Mouse (Mus musculus) neural tube, embryonic 15.5 days (tissue): ENCODE results near the gene Ap3b1. TPM values are rescaled to one million over a fixed set of nuclear protein-coding genes. Genes with fewer than 3 reads are reported as not detected.
A peak's percentile ranks its signal among the peaks of the same experiment; 100 is the strongest.

ENCODE experiments used
- ATAC-seq: fragments of 200-750 bp; cut with Nextera tagmentation; 2 replicates; pipeline ENCODE4 v1.8.0; 2017; ENCODE audit warnings: mild to moderate bottlenecking, moderate TSS enrichment, moderate library complexity; ENCODE audit not compliant: low FRiP score
- H3K27ac ChIP-seq: fragments of 300-500 bp; sonication (generic); replicated peaks from 2 replicates; pipeline ENCODE4 v1.5.1; 2015; ENCODE audit warnings: mild to moderate bottlenecking, inconsistent platforms
- H3K27me3 ChIP-seq: fragments of 300-500 bp; sonication (generic); replicated peaks from 2 replicates; pipeline ENCODE4 v1.6.1; 2015; ENCODE audit warnings: inconsistent platforms
- H3K36me3 ChIP-seq: fragments of 300-500 bp; sonication (generic); 2 replicates; pipeline ENCODE4 v1.6.1; 2015; ENCODE audit warnings: inconsistent platforms
- H3K4me1 ChIP-seq: fragments of 300-500 bp; sonication (generic); 2 replicates; pipeline ENCODE4 v1.6.1; 2015; ENCODE audit warnings: inconsistent platforms
- H3K4me2 ChIP-seq: fragments of 300-500 bp; sonication (generic); 2 replicates; pipeline ENCODE4 v1.6.1; 2015; ENCODE audit warnings: inconsistent platforms, mild to moderate bottlenecking, moderate library complexity
- H3K4me3 ChIP-seq: fragments of 300-500 bp; sonication (generic); replicated peaks from 2 replicates; pipeline ENCODE4 v1.5.1; 2015; ENCODE audit warnings: mild to moderate bottlenecking, inconsistent platforms
- H3K9ac ChIP-seq: fragments of 300-500 bp; sonication (generic); replicated peaks from 2 replicates; pipeline ENCODE4 v1.6.1; 2015; ENCODE audit warnings: mild to moderate bottlenecking, inconsistent platforms
- H3K9me3 ChIP-seq: fragments of 300-500 bp; sonication (generic); replicated peaks from 2 replicates; pipeline ENCODE4 v1.6.1; 2016; ENCODE audit warnings: inconsistent platforms
- WGBS: fragments of 180-500 bp; shearing (Covaris S2); methylation state at CpG from one replicate; pipeline ENCODE4 v1.1.7; 2015; ENCODE audit warnings: mixed read lengths; 5-methylcytosine and 5-hydroxymethylcytosine counted together
- polyA plus RNA-seq: library from polyadenylated mRNA; unstranded; fragments of >200 nt; fragmentation: Nextera tagmentation; extraction: Ambion mirVana; gene quantifications from 2 replicates; pipeline ENCODE4 v1.2.1, GENCODE M21; 2015

The Ap3b1 gene
- polyA plus RNA-seq, 1 experiment from 2014 or later: 27.1 TPM

DNA sequence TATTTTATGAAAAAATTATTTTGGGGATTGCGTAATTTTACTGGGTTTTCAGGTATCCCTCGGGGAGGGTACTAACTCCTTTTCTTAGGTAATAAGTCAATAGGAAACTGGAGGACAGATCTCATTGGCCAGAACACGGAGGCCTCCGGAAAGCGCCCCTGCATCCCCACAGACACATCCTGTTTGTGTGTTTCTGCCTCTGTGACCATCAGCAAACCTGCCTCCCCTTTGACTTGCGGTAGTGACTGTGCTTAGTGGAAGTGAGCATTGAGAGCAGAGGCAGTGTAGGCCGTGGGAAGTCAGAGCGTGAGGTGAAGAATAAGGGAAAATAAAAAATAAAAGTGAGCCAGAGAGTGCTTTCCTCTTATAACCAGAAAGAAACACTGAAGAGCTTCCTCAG is 41.7 kb downstream of the Ap3b1 start:
- no peak for ATAC-seq
- Histone ChIP-seq H3K27me3 (no peaks in the 10 kb centered on the region), H3K4me1 (peaks cover 9% of the 10 kb centered on the region; the same call in 1 of the 2 replicates), H3K4me3 (no peak overlapping the region), H3K9ac (no peak overlapping the region), H3K36me3 (peaks cover 17% of the 10 kb centered on the region), H3K4me2 (no peak overlapping the region), H3K9me3 (no peaks in the 10 kb centered on the region), H3K27ac (no peak overlapping the region)
- whole genome bisulfite sequencing: 88% methylated on average over 8 of the region's 8 CpGs

DNA sequence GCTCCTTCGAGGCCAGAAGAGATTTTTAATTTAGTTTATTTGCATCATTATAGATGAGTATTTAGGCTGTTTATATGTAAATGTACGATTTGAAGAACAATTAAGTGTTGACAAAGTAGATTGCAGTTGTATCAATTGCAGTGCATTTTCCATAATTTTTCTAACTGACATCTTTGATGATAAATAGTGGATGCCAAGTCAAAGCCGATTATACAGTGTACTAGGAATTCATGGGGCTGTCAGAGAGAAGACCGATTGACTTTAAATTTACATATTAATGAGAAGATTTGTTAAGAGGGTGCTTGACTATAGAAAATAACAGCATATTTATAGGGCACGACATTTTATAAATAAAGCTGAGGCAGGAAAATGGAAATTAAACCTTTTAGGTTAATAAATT is 64.8 kb downstream of the Ap3b1 start:
- Histone ChIP-seq H3K36me3 (no peaks in the 10 kb centered on the region), H3K9ac (no peak overlapping the region), H3K4me1 (no peaks in the 10 kb centered on the region), H3K4me3 (no peak overlapping the region), H3K27me3 (no peaks in the 10 kb centered on the region), H3K4me2 (no peak overlapping the region), H3K9me3 (no peaks in the 10 kb centered on the region), H3K27ac (no peak overlapping the region)
- ATAC-seq: no peak
- 36% methylated on average over 5 of the region's 5 CpGs for WGBS

DNA sequence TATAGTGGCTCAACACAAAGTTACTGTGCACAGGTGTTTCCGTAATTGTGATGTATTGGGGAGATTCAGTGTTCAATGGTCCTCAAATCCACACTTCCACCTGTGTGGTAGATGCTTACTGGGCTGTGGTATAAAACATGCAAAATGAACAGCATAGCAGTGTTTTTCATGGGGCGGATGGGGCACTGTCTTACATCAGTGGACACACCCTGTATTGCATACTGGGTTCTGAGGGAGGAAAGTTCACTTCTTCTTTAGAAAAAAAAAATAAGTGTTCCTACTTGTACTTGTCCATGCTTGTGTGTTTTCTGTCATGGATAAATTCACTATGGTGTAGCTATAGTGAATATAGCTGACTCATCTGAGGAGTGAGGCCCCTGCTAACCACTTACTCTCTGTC is 70.8 kb downstream of the Ap3b1 start:
- no peaks in the 10 kb centered on the region for H3K27me3 ChIP-seq
- no peak overlapping the region for H3K9ac ChIP-seq
- no peak for ATAC-seq
- H3K9me3 ChIP-seq: no peaks in the 10 kb centered on the region
- peaks cover 10% of the 10 kb centered on the region; the same call in 1 of the 2 replicates for H3K36me3 ChIP-seq
- no peaks in the 10 kb centered on the region for H3K4me1 ChIP-seq
- H3K4me2 ChIP-seq: no peak overlapping the region
- WGBS: 95% methylated on average over 2 of the region's 2 CpGs
- no peak overlapping the region for H3K4me3 ChIP-seq
- H3K27ac ChIP-seq: no peak overlapping the region

DNA sequence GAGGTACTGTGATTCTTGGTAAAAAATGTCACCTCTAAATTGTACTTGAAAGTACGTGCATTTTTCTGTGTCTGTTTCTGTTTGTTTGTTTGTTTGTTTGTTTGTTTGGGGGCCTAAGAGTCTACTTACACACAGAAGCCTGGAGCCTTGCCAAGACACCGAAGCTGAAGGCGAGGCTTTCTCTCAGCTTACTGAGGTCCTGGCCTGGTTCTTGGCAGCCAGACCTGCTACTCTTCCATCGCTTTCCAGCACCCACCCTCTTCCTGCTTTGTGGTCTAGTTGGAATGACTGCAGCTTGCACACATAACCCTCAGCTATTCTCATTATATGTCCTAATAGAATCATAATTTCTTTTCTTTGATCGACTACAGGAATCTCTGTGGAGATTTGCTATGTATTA is 80.6 kb downstream of the Ap3b1 start:
- no peaks in the 10 kb centered on the region for H3K9me3 ChIP-seq
- no peak overlapping the region for H3K4me2 ChIP-seq
- H3K27ac ChIP-seq: no peak overlapping the region
- 59% methylated on average over 5 of the region's 5 CpGs for WGBS
- no peaks in the 10 kb centered on the region; the same call in 1 of the 2 replicates for H3K4me1 ChIP-seq
- H3K27me3 ChIP-seq: no peaks in the 10 kb centered on the region
- peaks cover 5% of the 10 kb centered on the region; the same call in 1 of the 2 replicates for H3K36me3 ChIP-seq
- no peak overlapping the region for H3K9ac ChIP-seq
- ATAC-seq: no peak
- H3K4me3 ChIP-seq: no peak overlapping the region

DNA sequence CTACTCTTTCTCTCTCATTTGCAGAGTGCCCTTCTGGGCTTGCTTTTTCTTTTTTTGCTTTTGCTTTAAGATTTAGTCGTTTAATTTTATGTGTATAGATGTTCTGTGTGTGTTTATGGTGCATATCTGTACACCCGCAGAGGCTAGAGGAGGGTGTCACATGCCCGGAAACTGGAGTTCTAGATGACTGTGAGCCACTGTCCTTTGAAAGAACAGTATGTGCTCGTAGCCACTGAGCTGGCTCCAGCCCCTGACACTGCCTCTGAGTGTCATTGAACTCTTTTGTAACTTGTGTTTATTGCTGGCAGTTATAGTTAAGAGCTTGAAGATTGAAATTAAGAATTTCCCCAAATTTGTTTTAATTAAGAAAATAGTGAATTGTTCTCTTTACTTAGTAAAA is 82.4 kb downstream of the Ap3b1 start:
- H3K4me1 ChIP-seq: no peaks in the 10 kb centered on the region; the same call in 1 of the 2 replicates
- no peak overlapping the region for H3K9ac ChIP-seq
- no peak overlapping the region for H3K27ac ChIP-seq
- H3K36me3 ChIP-seq: peaks cover 5% of the 10 kb centered on the region; the same call in 1 of the 2 replicates
- no peak for ATAC-seq
- H3K9me3 ChIP-seq: no peaks in the 10 kb centered on the region
- no peaks in the 10 kb centered on the region for H3K27me3 ChIP-seq
- WGBS: 82% methylated on average over 4 of the region's 4 CpGs
- no peak overlapping the region for H3K4me3 ChIP-seq
- H3K4me2 ChIP-seq: no peak overlapping the region

DNA sequence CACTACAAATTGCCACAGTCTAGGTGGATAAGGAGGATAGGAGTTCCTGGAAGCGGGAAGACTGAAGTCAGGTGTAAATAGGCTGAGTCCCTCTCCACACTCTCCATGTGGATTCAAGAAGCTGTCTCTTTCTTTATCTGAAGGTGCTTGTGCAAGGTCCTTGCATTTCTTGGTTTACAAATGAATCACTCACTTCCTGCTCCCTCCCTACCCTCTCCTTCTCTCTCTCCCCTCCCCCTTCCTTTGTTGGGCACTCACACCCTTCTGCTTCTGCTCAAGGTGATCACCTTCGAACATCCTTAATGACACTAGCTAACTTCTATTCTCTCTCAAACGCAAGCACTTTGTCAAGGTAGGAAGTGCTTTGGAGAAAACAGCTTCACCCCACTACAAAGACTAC is 84.7 kb downstream of the Ap3b1 start:
- H3K27ac ChIP-seq: no peak overlapping the region
- no peak overlapping the region for H3K4me3 ChIP-seq
- H3K4me1 ChIP-seq: no peaks in the 10 kb centered on the region; the same call in 1 of the 2 replicates
- peaks cover 12% of the 10 kb centered on the region for H3K36me3 ChIP-seq
- H3K4me2 ChIP-seq: no peak overlapping the region
- no peaks in the 10 kb centered on the region for H3K9me3 ChIP-seq
- WGBS: 78% methylated on average over 3 of the region's 3 CpGs
- no peak overlapping the region for H3K9ac ChIP-seq
- ATAC-seq: no peak
- H3K27me3 ChIP-seq: no peaks in the 10 kb centered on the region

DNA sequence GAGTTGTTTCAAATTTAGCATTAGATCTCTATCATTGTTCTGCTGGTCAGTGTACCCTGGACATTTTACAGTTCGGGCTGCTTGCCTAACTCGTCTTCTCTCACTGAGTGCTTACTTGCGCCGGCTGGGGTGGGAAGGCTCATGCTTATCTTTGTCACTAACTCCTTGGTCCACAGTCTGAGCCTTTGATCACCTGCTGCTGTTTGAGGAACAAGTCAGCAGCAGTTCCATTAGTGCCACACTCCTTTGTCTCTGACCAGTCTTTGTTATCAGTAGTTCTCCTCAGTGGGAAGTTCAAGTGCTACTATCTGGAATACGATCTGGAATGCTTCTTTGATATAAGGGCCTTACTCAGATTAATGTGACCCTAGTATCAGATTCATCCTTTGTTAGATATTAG is 86.3 kb downstream of the Ap3b1 start:
- H3K4me3 ChIP-seq: no peak overlapping the region
- H3K36me3 ChIP-seq: peaks cover 12% of the 10 kb centered on the region
- no peaks in the 10 kb centered on the region for H3K9me3 ChIP-seq
- H3K27ac ChIP-seq: no peak overlapping the region
- no peak for ATAC-seq
- H3K9ac ChIP-seq: no peak overlapping the region
- no peaks in the 10 kb centered on the region for H3K27me3 ChIP-seq
- H3K4me2 ChIP-seq: no peak overlapping the region
- WGBS: 86% methylated on average over 5 of the region's 5 CpGs
- no peaks in the 10 kb centered on the region for H3K4me1 ChIP-seq

DNA sequence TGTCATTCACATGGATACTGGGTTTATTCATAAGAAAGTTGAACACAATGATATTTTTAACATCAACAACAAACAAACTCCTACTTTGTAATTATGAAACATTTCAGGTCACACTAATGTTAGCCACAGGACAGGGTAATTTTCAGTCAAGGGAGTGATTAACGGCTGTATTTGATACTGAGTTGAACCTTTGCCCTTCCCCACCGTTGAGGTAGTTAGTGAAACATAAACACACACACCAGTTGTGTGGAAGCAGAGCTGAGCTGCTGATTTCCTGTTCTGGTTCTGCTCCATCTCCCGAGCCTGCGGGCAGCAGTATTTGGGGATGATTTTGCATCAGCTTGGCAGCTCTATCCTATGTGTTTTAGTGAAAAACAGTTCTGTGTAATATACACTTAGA is 88.2 kb downstream of the Ap3b1 start:
- H3K4me2 ChIP-seq: no peak overlapping the region
- H3K27ac ChIP-seq: no peak overlapping the region
- 73% methylated on average over 4 of the region's 4 CpGs for WGBS
- no peak for ATAC-seq
- peaks cover 8% of the 10 kb centered on the region for H3K36me3 ChIP-seq
- no peaks in the 10 kb centered on the region for H3K9me3 ChIP-seq
- no peak overlapping the region for H3K4me3 ChIP-seq
- no peak overlapping the region for H3K9ac ChIP-seq
- no peaks in the 10 kb centered on the region for H3K4me1 ChIP-seq
- no peaks in the 10 kb centered on the region for H3K27me3 ChIP-seq

DNA sequence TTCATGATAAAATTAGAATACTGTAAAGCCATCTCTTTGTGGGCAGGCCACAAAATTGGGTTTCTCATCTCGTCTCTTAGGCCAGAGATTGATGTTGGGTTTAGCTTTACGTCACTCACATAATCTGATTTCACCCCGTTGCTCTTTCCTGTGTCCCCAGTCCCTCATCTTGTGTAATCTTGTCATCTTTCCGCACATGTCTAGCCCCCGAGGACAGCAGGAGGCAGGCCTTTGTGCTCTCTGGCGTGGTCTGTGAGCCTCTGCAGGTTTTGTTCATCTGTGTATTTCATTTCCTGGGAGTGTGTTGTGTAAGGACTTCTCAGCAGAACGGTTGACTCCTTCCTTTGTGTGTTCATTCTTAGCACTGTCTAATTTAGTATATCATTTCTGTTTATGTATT is 90.8 kb downstream of the Ap3b1 start:
- 81% methylated on average over 7 of the region's 7 CpGs for WGBS
- no peak overlapping the region for H3K27ac ChIP-seq
- H3K36me3 ChIP-seq: peaks cover 8% of the 10 kb centered on the region
- H3K27me3 ChIP-seq: no peaks in the 10 kb centered on the region
- H3K4me1 ChIP-seq: no peaks in the 10 kb centered on the region
- H3K4me3 ChIP-seq: no peak overlapping the region
- no peak overlapping the region for H3K9ac ChIP-seq
- no peaks in the 10 kb centered on the region for H3K9me3 ChIP-seq
- no peak overlapping the region for H3K4me2 ChIP-seq
- ATAC-seq: no peak

DNA sequence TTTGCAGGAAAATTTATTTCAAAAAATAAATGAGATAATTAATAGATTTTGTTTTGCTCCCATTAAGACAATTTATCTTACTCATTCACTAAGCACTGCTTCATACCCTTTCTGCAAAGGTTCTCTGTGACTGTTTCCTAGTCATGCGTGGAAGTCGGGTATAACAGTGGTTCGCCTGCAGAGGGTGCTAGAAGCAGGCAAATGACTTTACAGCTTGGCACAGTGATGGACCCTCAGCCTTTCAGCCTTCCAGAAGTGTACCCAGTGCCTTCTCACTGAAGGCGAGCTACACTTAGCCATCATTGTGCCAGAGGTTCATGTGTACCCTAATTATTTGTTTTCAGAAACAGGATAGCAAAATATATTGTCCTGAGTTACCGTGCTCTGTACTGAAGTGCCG is 92.5 kb downstream of the Ap3b1 start:
- Histone ChIP-seq H3K36me3 (peaks cover 8% of the 10 kb centered on the region), H3K4me2 (no peak overlapping the region), H3K9ac (no peak overlapping the region), H3K4me1 (no peaks in the 10 kb centered on the region), H3K27ac (no peak overlapping the region), H3K4me3 (no peak overlapping the region), H3K9me3 (no peaks in the 10 kb centered on the region), H3K27me3 (no peaks in the 10 kb centered on the region)
- 56% methylated on average over 6 of the region's 6 CpGs for WGBS
- peak; percentile 73 for ATAC-seq

DNA sequence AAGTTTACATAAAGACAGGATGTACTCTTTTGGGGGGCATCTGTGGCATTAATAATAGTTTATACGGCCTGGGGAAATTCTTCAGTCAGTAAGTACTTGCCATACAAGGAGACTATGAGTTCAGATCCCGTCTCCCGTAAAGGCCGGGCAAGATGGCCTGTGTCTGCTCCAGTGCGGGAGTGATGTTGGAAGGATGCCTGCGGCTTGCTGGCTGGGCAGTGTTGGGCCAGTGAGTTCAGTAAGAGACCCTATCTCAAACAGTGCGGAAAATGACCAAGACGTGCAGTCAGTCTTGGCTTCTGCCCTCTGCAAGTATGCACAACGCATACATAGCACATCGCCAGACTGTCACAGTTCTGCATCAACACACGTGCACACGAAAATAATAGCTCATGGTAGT is 95.4 kb downstream of the Ap3b1 start:
- no peak for ATAC-seq

DNA sequence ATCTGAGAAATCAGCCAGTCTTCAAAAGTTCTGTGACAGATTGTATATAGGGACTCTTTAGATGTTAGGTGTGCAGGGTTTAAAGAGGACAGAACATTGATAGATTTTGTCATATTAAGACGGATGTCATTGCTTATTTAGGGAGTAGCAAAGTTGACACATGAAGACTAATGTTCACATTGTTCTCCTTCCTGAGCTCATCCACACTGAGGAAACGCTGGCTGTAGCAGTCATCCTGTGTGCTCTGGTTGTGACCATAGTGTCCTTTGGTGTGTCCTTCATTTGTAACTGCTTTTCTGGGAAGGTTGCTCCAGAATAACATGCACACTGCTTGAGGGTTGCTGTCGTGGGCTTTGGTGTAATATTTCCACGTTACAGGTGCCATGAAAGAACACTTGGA is 100.4 kb downstream of the Ap3b1 start:
- no peaks in the 10 kb centered on the region for H3K36me3 ChIP-seq
- 80% methylated on average over 4 of the region's 4 CpGs for WGBS
- H3K4me1 ChIP-seq: no peaks in the 10 kb centered on the region

More for the DNA sequence above, 95.4 kb downstream of the Ap3b1 start:
- no peaks in the 10 kb centered on the region for H3K27me3 ChIP-seq
- no peak overlapping the region for H3K27ac ChIP-seq
- no peak overlapping the region for H3K9ac ChIP-seq
- H3K4me3 ChIP-seq: no peak overlapping the region
- H3K9me3 ChIP-seq: no peaks in the 10 kb centered on the region
- H3K4me1 ChIP-seq: no peaks in the 10 kb centered on the region
- no peaks in the 10 kb centered on the region for H3K36me3 ChIP-seq
- no peak overlapping the region for H3K4me2 ChIP-seq
- WGBS: 85% methylated on average over 12 of the region's 12 CpGs

DNA sequence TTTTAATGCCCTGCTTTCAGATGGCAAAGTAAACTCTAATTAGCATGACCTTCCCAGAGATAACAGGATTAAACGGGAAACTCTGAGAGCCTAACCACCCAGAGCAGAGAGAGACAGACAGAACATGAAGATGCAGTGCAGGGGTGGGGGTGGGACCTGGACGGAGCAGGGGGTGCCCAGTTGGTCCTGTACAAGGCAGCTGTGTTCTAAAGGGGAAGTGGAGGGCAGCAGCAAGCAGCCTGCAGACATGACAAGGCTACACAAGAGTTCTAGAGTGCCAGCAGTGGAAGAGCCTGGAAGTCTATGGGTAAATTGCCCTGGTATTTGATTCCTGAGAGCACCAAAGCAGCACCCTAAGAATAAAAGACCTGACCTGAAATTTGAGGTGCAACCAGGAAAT is 105.5 kb downstream of the Ap3b1 start:
- Histone ChIP-seq H3K4me2 (no peak overlapping the region), H3K9ac (no peak overlapping the region), H3K9me3 (no peaks in the 10 kb centered on the region), H3K27me3 (no peaks in the 10 kb centered on the region), H3K4me1 (no peaks in the 10 kb centered on the region), H3K4me3 (no peak overlapping the region), H3K36me3 (peaks cover 6% of the 10 kb centered on the region; the same call in 1 of the 2 replicates), H3K27ac (no peak overlapping the region)
- no peak for ATAC-seq
- 77% methylated on average over 2 of the region's 2 CpGs for WGBS

More for the DNA sequence above, 100.4 kb downstream of the Ap3b1 start:
- ATAC-seq: no peak
- Histone ChIP-seq H3K9ac (no peak overlapping the region), H3K4me3 (no peak overlapping the region), H3K27me3 (no peaks in the 10 kb centered on the region), H3K4me2 (no peak overlapping the region), H3K27ac (no peak overlapping the region), H3K9me3 (no peaks in the 10 kb centered on the region)
